In the genomic region with DNA sequence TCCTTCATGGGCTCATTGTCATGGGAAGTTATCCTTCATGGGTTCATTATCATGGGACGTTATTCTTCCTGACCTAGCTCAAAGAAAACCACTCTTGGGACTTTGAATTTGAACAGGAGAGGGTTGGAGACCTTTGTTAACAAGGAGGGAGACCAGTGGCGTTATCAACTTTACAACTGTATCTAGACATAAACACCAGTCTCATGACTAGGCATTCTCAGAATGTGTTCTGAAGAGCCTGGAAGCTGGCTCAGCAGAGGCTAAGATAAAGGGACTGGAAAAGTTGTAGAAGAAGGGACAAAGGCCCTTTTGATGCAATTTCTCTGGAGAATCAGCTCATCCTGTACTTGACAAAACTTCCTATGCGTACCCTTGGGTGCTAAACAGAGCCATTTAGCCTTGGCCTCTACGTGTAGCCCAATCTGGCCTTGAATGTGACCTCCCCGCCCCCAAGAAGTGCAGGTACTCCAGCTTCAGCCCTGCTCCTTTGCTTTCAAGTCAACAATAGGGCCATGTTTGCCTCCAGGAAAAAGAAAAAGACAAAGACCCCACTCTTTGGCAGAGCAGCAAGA, we compare ENCODE assay signal across 24 mouse cellular contexts.
A peak's percentile ranks its signal among the peaks of the same experiment; 100 is the strongest.
DNase-seq lines count a peak whose midpoint lies in the region; ATAC-seq and TF ChIP-seq lines count a peak whose summit lies in the region.
"Had no signal": no experiment of that assay in that cellular context is flagged by ENCODE, and none has a peak within 500 bp of the region (broad histone marks: within the 10 kb centered on the region; RNA-seq: fewer than 3 reads in every experiment).

No protein-coding gene starts in this region.

- no peaks in the 10 kb centered on the region for H3K4me1 ChIP-seq in liver, embryonic 11.5 days (replicated peaks; ENCODE audit: control insufficient read depth, insufficient read depth, low read length)
- H3K4me1 ChIP-seq in liver, postnatal 0 days (ENCODE audit: insufficient read depth): no peaks in the 10 kb centered on the region
- H3K4me1 ChIP-seq: heart, embryonic 15.5 days had no signal

- H3K4me3 ChIP-seq in liver, embryonic 11.5 days (ENCODE audit: low read depth, low read length): no peak overlapping the region
- no peak overlapping the region for H3K4me3 ChIP-seq in liver, postnatal 0 days (ENCODE audit: low read depth, low read length)
- H3K4me3 ChIP-seq: embryonic facial prominence, embryonic 15.5 days; erythroblast, embryonic 14.5 days; forebrain, embryonic 10.5 days; heart, adult 2 months; heart, embryonic 15.5 days; hindbrain, embryonic 13.5 days had no signal

- H3K9me3 ChIP-seq in liver, embryonic 11.5 days (ENCODE audit: control insufficient read depth, low read length): no peaks in the 10 kb centered on the region
- no peaks in the 10 kb centered on the region for H3K9me3 ChIP-seq in liver, postnatal 0 days (ENCODE audit: low read length)
- H3K9me3 ChIP-seq: embryonic facial prominence, embryonic 15.5 days; forebrain, embryonic 10.5 days; heart, embryonic 15.5 days; hindbrain, embryonic 13.5 days had no signal

- H3K4me2 ChIP-seq in liver, embryonic 11.5 days: no peak overlapping the region
- no peak overlapping the region for H3K4me2 ChIP-seq in liver, postnatal 0 days (ENCODE audit: low read depth, low read length)
- H3K4me2 ChIP-seq: embryonic facial prominence, embryonic 15.5 days; heart, embryonic 11.5 days; heart, embryonic 15.5 days; hindbrain, embryonic 13.5 days had no signal

- ATAC-seq in liver, embryonic 11.5 days (replicated peaks; ENCODE audit: low FRiP score): no peak
- no peak for ATAC-seq in liver, postnatal 0 days
- ATAC-seq: forebrain, embryonic 14.5 days; hindbrain, postnatal 0 days; Patski had no signal

- TF ChIP-seq EP300 in liver, postnatal 0 days (IDR thresholded peaks at IDR 0.05; ENCODE audit: low read depth): peak; percentile 58; the same call in 1 of the 2 replicates

- no peaks in the 10 kb centered on the region for H3K27me3 ChIP-seq in liver, embryonic 11.5 days (replicated peaks; ENCODE audit: control insufficient read depth, insufficient read depth, low read length)
- no peaks in the 10 kb centered on the region for H3K27me3 ChIP-seq in liver, postnatal 0 days (ENCODE audit: insufficient read depth, low read length)
- H3K27me3 ChIP-seq: CH12.LX; embryonic facial prominence, embryonic 15.5 days; heart, embryonic 15.5 days; hindbrain, embryonic 13.5 days; Patski had no signal

- H3K9ac ChIP-seq in liver, embryonic 11.5 days (ENCODE audit: low read depth, low read length): no peak overlapping the region
- no peak overlapping the region for H3K9ac ChIP-seq in liver, postnatal 0 days (replicated peaks)
- H3K9ac ChIP-seq: embryonic facial prominence, embryonic 15.5 days; heart, embryonic 15.5 days; hindbrain, embryonic 13.5 days had no signal

- WGBS in liver, embryonic 11.5 days: 67% methylated on average over 5 of the region's 5 CpGs
- 74% methylated on average over 5 of the region's 5 CpGs for WGBS in liver, postnatal 0 days (ENCODE audit: insufficient replicate concordance)

- H3K27ac ChIP-seq in liver, embryonic 11.5 days (ENCODE audit: low read depth, low read length): 0 out of 2 replicates have a peak overlapping the region, but pooled peaks have one; percentile 9
- H3K27ac ChIP-seq in liver, postnatal 0 days (ENCODE audit: low read depth): no peak overlapping the region
- H3K27ac ChIP-seq: embryonic facial prominence, embryonic 15.5 days; forebrain, embryonic 10.5 days; heart, adult 2 months; heart, embryonic 15.5 days; hindbrain, embryonic 13.5 days; hindbrain, postnatal 0 days had no signal

- DNase-seq in liver, embryonic 11.5 days (ENCODE audit: low spot score): no peak
- DNase-seq in liver (no peak), ZHBTc4 (ENCODE audit: low read depth, low spot score) (peak; percentile 61)
- peak; percentile 48 for DNase-seq in c-Kit-positive CD71-positive TER-119-positive erythroid progenitor cells, embryonic 14.5 days (ENCODE audit: low spot score)
- DNase-seq in liver, postnatal 0 days: no peak
- no peak for DNase-seq in cerebellum, postnatal 4 days (ENCODE audit: low spot score in 2 of 2)
- DNase-seq: adrenal gland, adult 8-10 months; adrenal gland, postnatal 36 days; cerebellum, adult 2 months; cerebellum, postnatal 10 days; embryo, embryonic 11 days; gastrocnemius, postnatal 36 days; heart, adult 2 months; heart, postnatal 14 days had no signal

- no peaks in the 10 kb centered on the region for H3K36me3 ChIP-seq in liver, embryonic 11.5 days (ENCODE audit: control insufficient read depth, insufficient read depth, low read length)
- no peaks in the 10 kb centered on the region for H3K36me3 ChIP-seq in liver, postnatal 0 days (replicated peaks; ENCODE audit: insufficient read depth, low read length)
- H3K36me3 ChIP-seq: embryonic facial prominence, embryonic 15.5 days; forebrain, embryonic 10.5 days; heart, embryonic 15.5 days; hindbrain, embryonic 13.5 days had no signal

- no peak for TF ChIP-seq CTCF in liver, postnatal 0 days (IDR thresholded peaks at IDR 0.05; ENCODE audit: low read depth)

Comparison
In these comparisons a context has a peak if more than half of its experiments do, and no peak if none do; other contexts are left out.
1. DNase-seq: peak in ZHBTc4 (single experiment) and c-Kit-positive CD71-positive TER-119-positive erythroid progenitor cells, embryonic 14.5 days (single experiment); none in liver, embryonic 11.5 days (single experiment), liver (single experiment), liver, postnatal 0 days (single experiment) and cerebellum, postnatal 4 days (0 of 2).